Mouse (Mus musculus) ovary, adult 10 weeks (tissue): ENCODE results near the gene Kdelr1. TPM values are rescaled to one million over a fixed set of nuclear protein-coding genes. Genes with fewer than 3 reads are reported as not detected.

Experiments used
- polyA plus RNA-seq: library from polyadenylated mRNA; stranded (reverse); fragments of 350-450 nt; fragmentation: Illumina TruSeq; extraction: RNeasy Lipid Tissue Mini Kit (QIAGEN cat#74804); gene quantifications from one replicate; pipeline ENCODE4 v1.2.3, GENCODE M21; 2014

The Kdelr1 gene
- 81.7 TPM for polyA plus RNA-seq

DNA sequence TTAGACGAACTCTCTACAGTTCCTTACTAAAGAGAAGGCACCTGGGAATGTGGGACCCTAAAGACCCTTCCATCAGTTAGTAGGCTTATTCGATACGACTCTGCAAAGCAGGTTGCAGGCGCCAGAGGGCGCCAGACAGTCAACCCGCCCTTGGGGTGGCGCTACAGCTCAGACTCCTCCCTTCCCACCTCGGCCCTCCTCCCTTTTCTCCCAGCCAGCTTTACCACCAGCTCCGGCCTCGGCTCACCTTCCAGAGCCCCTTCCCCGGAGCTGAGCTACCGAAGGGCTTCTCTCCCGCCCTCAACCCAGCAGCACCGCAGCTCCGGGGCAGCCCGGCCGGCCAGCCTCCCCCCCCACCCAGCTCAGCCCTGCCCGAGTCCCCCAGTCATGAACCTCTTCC is at the start of gene Kdelr1:
Gene Kdelr1 (plus strand): TSS at position 149 of the 400 bp plus-strand sequence.

DNA sequence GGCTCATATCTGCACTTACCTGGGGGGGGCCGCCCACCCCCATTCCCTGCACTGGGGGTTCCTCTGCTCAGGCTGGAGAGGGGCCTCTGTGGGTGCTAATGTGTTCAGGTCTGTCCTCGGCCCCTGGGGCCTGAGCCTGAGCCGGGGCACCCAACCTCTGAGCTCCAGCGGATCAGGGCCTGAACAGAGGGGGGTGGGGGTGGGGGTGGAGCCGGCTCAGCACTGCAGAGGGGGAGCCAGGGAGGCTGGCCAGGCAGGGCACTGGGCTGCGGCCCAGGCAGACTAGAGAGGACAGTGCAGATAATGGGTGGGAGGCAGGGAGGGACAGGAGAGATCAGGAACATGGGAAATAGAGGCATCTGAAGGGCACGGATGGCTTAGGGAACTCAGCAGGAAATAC is 48.0 kb upstream of the Kdelr1 start, which contains the start of gene Kcnj14:
Gene Kcnj14 (minus strand): TSS at position 185 of the 400 bp plus-strand sequence.

DNA sequence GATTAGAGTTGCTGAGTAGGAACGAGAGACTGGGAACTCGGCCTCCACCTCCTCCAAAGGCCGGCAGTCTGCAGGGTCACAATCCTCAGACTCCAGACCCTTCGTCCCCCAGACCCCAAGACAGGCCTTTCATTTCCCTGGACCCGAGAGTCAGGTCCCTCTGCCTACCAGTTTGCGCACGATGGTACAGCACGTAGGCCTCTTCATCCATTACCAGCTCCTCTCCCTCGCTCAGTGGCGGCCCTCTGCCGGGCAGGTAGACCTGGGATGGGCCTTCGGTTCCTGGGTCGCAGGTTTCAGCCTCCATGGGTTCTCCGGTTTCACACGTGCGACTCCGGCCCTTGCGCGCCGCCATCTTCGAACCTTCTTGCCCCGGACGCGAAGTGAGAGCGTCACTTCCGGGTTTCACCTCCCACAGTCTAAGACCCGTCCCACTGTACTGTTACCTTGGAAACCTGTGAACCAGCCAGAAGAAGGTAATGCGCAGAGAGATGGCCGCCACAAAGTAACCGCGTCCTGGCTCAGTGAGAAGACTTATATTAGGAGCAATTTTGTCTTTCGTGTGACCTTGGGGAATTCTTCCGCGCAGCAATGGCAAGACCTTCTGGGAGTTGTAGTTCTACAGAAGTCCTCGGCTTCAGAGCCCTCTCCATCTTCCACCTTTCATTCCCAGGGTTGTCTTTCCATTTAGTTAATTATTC is 42.0 kb upstream of the Kdelr1 start, which contains the start of gene Grwd1:
Gene Grwd1 (minus strand): TSS at position 518 of the 701 bp plus-strand sequence.

DNA sequence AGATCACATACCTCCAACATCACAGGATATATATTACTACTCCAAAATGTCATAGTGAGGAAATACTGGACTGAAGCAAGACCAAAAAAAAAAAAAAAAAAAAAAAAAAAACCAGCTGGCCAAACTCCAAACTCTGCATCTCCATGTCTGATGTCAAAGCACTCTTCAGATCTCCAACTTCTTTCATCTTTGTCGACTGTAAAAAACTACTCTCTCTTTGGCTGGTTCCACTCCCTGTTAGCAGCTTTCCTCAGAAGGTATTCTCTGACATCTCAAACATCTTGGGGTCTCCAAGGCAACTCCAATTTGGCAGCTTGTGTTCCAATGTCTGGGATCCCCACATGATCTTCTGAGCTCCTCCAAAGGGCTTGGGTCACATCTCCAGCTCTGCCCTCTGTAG is 5.7 kb downstream of the Kdelr1 start, which contains the start of gene Grin2d:
Gene Grin2d (minus strand): TSS at position 101 of the 400 bp plus-strand sequence.

DNA sequence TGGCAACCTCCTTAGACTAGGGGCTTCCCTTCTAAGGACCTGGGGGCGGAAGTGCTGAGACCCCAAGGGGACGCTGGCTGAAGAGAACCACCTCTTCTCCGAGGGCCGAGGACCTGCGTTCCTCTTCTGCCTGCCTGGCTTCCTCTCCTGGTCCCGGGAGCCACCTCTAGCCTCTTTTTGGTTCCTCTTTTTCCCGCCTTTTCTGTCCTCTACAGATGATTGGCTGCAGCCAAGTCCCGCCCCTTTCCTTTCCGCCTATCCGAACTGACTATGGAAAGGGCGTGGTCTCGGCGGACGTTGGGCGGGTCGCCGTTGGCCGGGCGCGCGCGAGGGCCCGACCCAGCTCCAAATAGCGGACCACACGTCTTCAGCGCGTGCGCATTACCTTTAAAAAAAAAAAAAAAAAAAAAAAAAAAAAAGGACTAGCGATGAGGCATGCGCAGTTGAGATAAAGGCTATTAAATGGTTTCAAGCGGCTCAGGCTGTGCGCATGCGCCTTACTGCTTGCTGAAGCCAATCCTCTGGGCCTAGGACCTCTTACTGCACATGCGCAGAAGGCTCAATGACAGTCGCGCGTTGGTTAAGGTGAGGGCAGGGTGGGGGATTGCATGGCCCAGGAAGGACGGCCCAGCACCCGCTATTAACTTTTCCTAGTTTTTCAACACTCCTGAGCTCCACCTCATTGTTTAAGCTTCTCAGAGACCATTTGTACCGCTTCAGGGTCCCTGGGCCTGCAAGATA is 24.1 kb downstream of the Kdelr1 start, which contains the start of the genes Syngr4 and Tmem143:
Gene Syngr4 (minus strand): TSS at position 198 of the 741 bp plus-strand sequence.
Gene Tmem143 (plus strand): TSS at position 425 of the 741 bp plus-strand sequence.

DNA sequence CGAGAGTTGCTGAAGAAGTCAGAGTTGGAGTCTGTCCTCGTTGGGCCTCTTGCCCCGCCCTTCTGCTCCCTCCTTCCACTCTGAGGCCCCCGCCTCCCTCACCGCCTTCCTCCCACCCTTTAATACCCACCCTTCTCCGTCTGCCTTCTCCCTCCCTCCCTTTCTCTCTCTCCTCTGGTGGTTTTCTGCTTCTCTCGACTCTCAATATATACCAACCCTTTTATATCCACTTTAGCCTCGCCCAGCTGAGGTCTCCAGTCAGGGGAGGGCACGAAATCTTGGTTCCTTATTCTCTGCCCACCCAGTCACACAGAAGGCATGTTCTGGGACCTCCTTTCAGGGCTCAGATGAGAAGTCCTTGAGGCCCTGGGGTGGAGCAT is 48.7 kb downstream of the Kdelr1 start, which contains the start of gene Emp3:
Gene Emp3 (minus strand): TSS at position 163 of the 380 bp plus-strand sequence.

DNA sequence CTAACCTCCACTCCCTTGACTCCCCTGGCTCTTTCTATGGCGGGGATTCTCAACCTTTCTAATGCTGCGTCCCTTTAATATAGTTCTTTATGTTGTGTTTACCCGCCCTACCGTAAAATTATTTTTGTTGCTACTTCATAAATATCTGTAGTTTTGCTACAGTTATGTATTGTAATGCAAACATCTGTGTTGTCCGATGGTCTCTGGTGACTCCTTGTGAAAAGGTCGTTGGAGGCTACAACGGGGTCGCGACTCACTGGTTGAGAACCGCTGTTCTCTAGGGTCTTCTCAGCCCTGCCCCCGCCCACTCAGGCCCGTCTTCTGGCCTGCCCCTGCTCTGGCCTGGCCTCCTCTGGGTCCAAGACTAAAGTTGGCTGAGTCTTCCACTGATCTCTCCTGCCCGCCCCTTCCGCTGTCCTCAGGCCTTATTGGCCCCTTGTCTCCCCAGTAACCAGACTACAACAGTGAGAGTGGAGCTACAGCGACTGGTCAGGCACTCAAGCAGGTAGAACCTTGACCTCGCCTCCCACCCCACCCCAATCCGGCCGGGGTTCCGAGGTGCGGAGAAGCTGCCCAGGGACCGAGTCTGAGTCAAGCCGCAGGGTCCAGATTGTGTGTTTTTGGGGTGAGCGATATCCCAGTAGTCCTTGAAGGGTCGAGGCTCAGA is 51.3 kb downstream of the Kdelr1 start, which contains the start of gene Ccdc114:
Gene Ccdc114 (plus strand): TSS at position 311 of the 667 bp plus-strand sequence.

Other genes starting within 250 kb of the Kdelr1 start
- not detected for gene Rasip1, start 245.3 kb upstream of the Kdelr1 start, polyA plus RNA-seq
- 0.51 TPM for gene Mamstr, start 232.8 kb upstream of the Kdelr1 start, polyA plus RNA-seq
- 0.94 TPM for gene Fut2, start 206.4 kb upstream of the Kdelr1 start, polyA plus RNA-seq
- gene Ntn5, start 188.8 kb upstream of the Kdelr1 start, polyA plus RNA-seq, result not detected
- not detected for gene Sec1, start 178.4 kb upstream of the Kdelr1 start, polyA plus RNA-seq
- not detected for gene Car11, start 172.9 kb upstream of the Kdelr1 start, polyA plus RNA-seq
- gene Dbp, start 167.7 kb upstream of the Kdelr1 start, polyA plus RNA-seq, result 10.6 TPM
- gene Rpl18, start 157.3 kb upstream of the Kdelr1 start, polyA plus RNA-seq, result 1.6 TPM
- gene Sphk2, start 154.8 kb upstream of the Kdelr1 start, polyA plus RNA-seq, result 0.40 TPM
- gene Fam83e, start 151.6 kb upstream of the Kdelr1 start, polyA plus RNA-seq, result not detected
- gene Spaca4, start 147.0 kb upstream of the Kdelr1 start, polyA plus RNA-seq, result not detected
- not detected for gene Lmtk3, start 89.0 kb upstream of the Kdelr1 start, polyA plus RNA-seq
- not detected for gene Sult2b1, start 88.1 kb upstream of the Kdelr1 start, polyA plus RNA-seq
- gene Cyth2, start 58.2 kb upstream of the Kdelr1 start, polyA plus RNA-seq, result 14.9 TPM
- gene Kcnj14, start 48.0 kb upstream of the Kdelr1 start, polyA plus RNA-seq, result not detected
- 0.86 TPM for gene Grwd1, start 41.8 kb upstream of the Kdelr1 start, polyA plus RNA-seq
- not detected for gene Grin2d, start 5.6 kb downstream of the Kdelr1 start, polyA plus RNA-seq
- not detected for gene Syngr4, start 23.9 kb downstream of the Kdelr1 start, polyA plus RNA-seq
- gene Tmem143, start 24.2 kb downstream of the Kdelr1 start, polyA plus RNA-seq, result 0.46 TPM
- 2.5 TPM for gene Emp3, start 48.6 kb downstream of the Kdelr1 start, polyA plus RNA-seq
- gene Ccdc114, start 51.3 kb downstream of the Kdelr1 start, polyA plus RNA-seq, result 1.1 TPM
- gene Abcc6, start 157.5 kb downstream of the Kdelr1 start, polyA plus RNA-seq, result not detected
- 4.2 TPM for gene Nomo1, start 160.9 kb downstream of the Kdelr1 start, polyA plus RNA-seq
- gene Kcnj11, start 228.0 kb downstream of the Kdelr1 start, polyA plus RNA-seq, result not detected